Mouse (Mus musculus) brain, embryonic 14.5 days (tissue): ENCODE results near the gene Nxph4.

Experiments
- CTCF ChIP-seq: fragments of 200-500 bp; IDR thresholded peaks from 2 replicates; pipeline ENCODE4 v1.5.1; 2012; ENCODE audit warnings: inconsistent platforms, mild to moderate bottlenecking, moderate library complexity, borderline replicate concordance; ENCODE audit not compliant: insufficient read depth, insufficient read length; ENCODE audit errors: extremely low read depth
- POLR2A ChIP-seq: fragments of 200-500 bp; IDR thresholded peaks from 2 replicates; pipeline ENCODE4 v1.6.1; 2012; ENCODE audit warnings: mild to moderate bottlenecking, inconsistent platforms, borderline replicate concordance; ENCODE audit not compliant: poor library complexity, insufficient read depth, insufficient read length, severe bottlenecking; ENCODE audit errors: extremely low read depth

GRCm38 (mm10) chr10:127561145-127561544, 26.8 kb upstream of the Nxph4 start:
- TF ChIP-seq POLR2A (no peak), CTCF (peak; percentile 15; the same call in 1 of the 2 replicates)
